Mouse (Mus musculus) spleen, adult 2 months (tissue): Measurements from ENCODE around the gene Gm5475. TPM values are rescaled to one million over a fixed set of nuclear protein-coding genes. Genes with fewer than 3 reads are reported as not detected.
A peak's percentile ranks its signal among the peaks of the same experiment; 100 is the strongest.

Source experiments
- DNase-seq, 2 experiments: peaks; one replicate each; pipeline versions ENCODE4 v3.0.0 to v3.0.0-alpha.2; 2012 to 2021; ENCODE audit warnings: low spot score in 2 of 2, low read depth in 1 of 2
- H3K27ac ChIP-seq: fragments of 200-500 bp; 2 replicates; pipeline ENCODE4 v1.5.1; 2012; ENCODE audit warnings: low read length, inconsistent platforms; ENCODE audit not compliant: insufficient read depth
- H3K27me3 ChIP-seq: fragments of 200-500 bp; 2 replicates; pipeline ENCODE4 v1.6.1; 2012; ENCODE audit warnings: mild to moderate bottlenecking, moderate library complexity, low read length, inconsistent platforms; ENCODE audit not compliant: control insufficient read depth, insufficient read depth
- H3K36me3 ChIP-seq: fragments of 200-500 bp; 2 replicates; pipeline ENCODE4 v1.6.1; 2012; ENCODE audit warnings: mild to moderate bottlenecking, low read length, inconsistent platforms; ENCODE audit not compliant: control insufficient read depth, insufficient read depth
- H3K4me1 ChIP-seq: fragments of 200-500 bp; 2 replicates; pipeline ENCODE4 v1.6.1; 2011; ENCODE audit warnings: inconsistent platforms; ENCODE audit not compliant: control insufficient read depth, insufficient read depth, insufficient read length
- H3K4me3 ChIP-seq: fragments of 200-500 bp; 2 replicates; pipeline ENCODE4 v1.5.1; 2011; ENCODE audit warnings: mild to moderate bottlenecking, inconsistent platforms; ENCODE audit not compliant: insufficient read depth, insufficient read length; ENCODE audit errors: extremely low read depth
- CTCF ChIP-seq: fragments of 200-500 bp; IDR thresholded peaks from 2 replicates; pipeline ENCODE4 v1.5.1; 2011; ENCODE audit warnings: mild to moderate bottlenecking, inconsistent platforms; ENCODE audit not compliant: insufficient read depth, insufficient read length, insufficient replicate concordance; ENCODE audit errors: extremely low read depth
- POLR2A ChIP-seq: fragments of 200-500 bp; IDR thresholded peaks from 2 replicates; pipeline ENCODE4 v1.6.1; 2011; ENCODE audit warnings: low read depth, low read length, inconsistent platforms
- WGBS: fragments of 180-500 bp; shearing (Covaris S2); methylation state at CpG from one replicate; pipeline ENCODE4 v1.1.7; 2018; 5-methylcytosine and 5-hydroxymethylcytosine counted together
- polyA plus RNA-seq: library from polyadenylated mRNA; depleted of rRNA; stranded (reverse); fragments of >200 nt; gene quantifications from 2 replicates; pipeline ENCODE4 v1.2.3, GENCODE M21; 2012

Gene Gm5475
- polyA plus RNA-seq, 1 experiment: not detected

GRCm38 (mm10) chr15:100388224-100388835 is 33.6 kb upstream of the Gm5475 start:
- H3K4me1 ChIP-seq: peaks cover 9% of the 10 kb centered on the region
- TF ChIP-seq CTCF (no peak), POLR2A (no peak)
- no peak overlapping the region for H3K4me3 ChIP-seq
- H3K36me3 ChIP-seq: no peaks in the 10 kb centered on the region
- peak; percentile 7 to 30 for DNase-seq
- WGBS: 18% methylated on average over 16 of the region's 16 CpGs
- no peak overlapping the region for H3K27ac ChIP-seq
- no peaks in the 10 kb centered on the region for H3K27me3 ChIP-seq

GRCm38 (mm10) chr15:100388886-100389285 is 33.1 kb upstream of the Gm5475 start:
- DNase-seq: no peak
- WGBS: 83% methylated on average over 9 of the region's 9 CpGs
- H3K4me1 ChIP-seq: peaks cover 9% of the 10 kb centered on the region
- no peak overlapping the region for H3K4me3 ChIP-seq
- no peak overlapping the region for H3K27ac ChIP-seq
- H3K27me3 ChIP-seq: no peaks in the 10 kb centered on the region
- TF ChIP-seq POLR2A (no peak), CTCF (no peak)
- peaks cover 4% of the 10 kb centered on the region for H3K36me3 ChIP-seq

DNA sequence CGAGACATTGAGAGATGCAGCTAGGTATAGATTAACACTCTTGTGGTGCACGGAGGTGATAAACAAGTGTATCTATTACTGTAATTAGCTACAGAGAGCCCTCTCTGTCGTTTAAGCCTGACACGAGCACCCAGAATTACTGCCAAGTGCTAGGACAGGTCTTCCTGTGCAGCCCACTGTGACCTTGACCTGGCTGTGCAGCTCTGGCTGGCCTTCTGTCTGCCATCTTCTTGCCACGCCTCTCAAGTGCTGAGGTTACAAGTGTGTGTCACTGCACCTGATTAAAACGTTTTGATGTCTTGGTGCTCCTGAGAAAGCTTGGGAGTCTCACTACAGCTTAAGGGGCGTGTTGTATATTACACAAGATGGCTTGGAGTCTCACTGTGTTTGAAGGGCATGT is 30.9 kb upstream of the Gm5475 start:
- no peak for TF ChIP-seq POLR2A
- TF ChIP-seq CTCF: no peak
- H3K4me1 ChIP-seq: peaks cover 9% of the 10 kb centered on the region
- no peak overlapping the region for H3K4me3 ChIP-seq
- 70% methylated on average over 7 of the region's 7 CpGs for WGBS
- H3K27me3 ChIP-seq: no peaks in the 10 kb centered on the region
- no peak for DNase-seq
- H3K36me3 ChIP-seq: peaks cover 9% of the 10 kb centered on the region
- no peak overlapping the region for H3K27ac ChIP-seq

- Histone ChIP-seq H3K36me3 (peaks cover 9% of the 10 kb centered on the region), H3K27me3 (no peaks in the 10 kb centered on the region), H3K27ac (no peak overlapping the region), H3K4me3 (no peak overlapping the region), H3K4me1 (peaks cover 9% of the 10 kb centered on the region)
- TF ChIP-seq POLR2A (no peak), CTCF (no peak)
- no peak for DNase-seq
- WGBS: 73% methylated on average over 7 of the region's 7 CpGs
Observed at GRCm38 (mm10) chr15:100391599-100391998, 30.3 kb upstream of the Gm5475 start.

GRCm38 (mm10) chr15:100393016-100393415 is 28.9 kb upstream of the Gm5475 start:
- no peak for TF ChIP-seq POLR2A
- TF ChIP-seq CTCF: no peak
- Histone ChIP-seq H3K4me1 (peaks cover 7% of the 10 kb centered on the region), H3K36me3 (peaks cover 14% of the 10 kb centered on the region), H3K27ac (no peak overlapping the region), H3K4me3 (no peak overlapping the region), H3K27me3 (no peaks in the 10 kb centered on the region)
- 89% methylated on average over 11 of the region's 11 CpGs for WGBS
- DNase-seq: no peak

DNA sequence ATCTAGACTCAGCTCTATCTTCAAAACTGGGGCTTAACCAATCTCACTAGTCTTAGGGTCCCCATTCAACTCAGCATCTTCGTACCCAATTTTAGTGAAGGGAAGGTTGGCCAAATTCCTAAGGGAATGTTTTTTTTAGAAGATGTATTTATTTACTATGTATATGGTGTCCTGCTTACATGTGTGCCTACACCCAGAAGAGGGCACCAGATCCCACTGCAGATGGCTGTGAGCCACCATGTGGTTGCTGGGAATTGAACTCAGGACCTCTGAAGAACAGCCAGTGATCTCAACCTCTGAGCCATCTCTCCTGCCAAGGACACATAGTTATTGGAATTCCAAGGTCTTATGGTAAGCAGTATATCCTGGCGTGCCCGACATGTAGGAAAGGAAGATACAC is 26.4 kb upstream of the Gm5475 start:
- Histone ChIP-seq H3K27me3 (no peaks in the 10 kb centered on the region), H3K4me3 (no peak overlapping the region), H3K27ac (no peak overlapping the region), H3K4me1 (no peaks in the 10 kb centered on the region), H3K36me3 (peaks cover 26% of the 10 kb centered on the region)
- TF ChIP-seq POLR2A: no peak
- no peak for TF ChIP-seq CTCF
- DNase-seq: no peak
- WGBS: 93% methylated on average over 3 of the region's 3 CpGs

- 91% methylated on average over 16 of the region's 16 CpGs for WGBS
- Histone ChIP-seq H3K27me3 (no peaks in the 10 kb centered on the region), H3K4me1 (no peaks in the 10 kb centered on the region), H3K27ac (no peak overlapping the region), H3K4me3 (no peak overlapping the region), H3K36me3 (peaks cover 39% of the 10 kb centered on the region)
- TF ChIP-seq POLR2A (no peak), CTCF (no peak)
- no peak for DNase-seq
Observed at GRCm38 (mm10) chr15:100400592-100401250, 21.2 kb upstream of the Gm5475 start.
